ENCODE assay signal across 8 mouse cellular contexts in genomic region chr7:13010005-13010908, GRCm38 (mm10). TPM values are rescaled to one million over a fixed set of nuclear protein-coding genes. Genes with fewer than 3 reads are reported as not detected.
DNase-seq lines count a peak whose midpoint lies in the region; ATAC-seq and TF ChIP-seq lines count a peak whose summit lies in the region.

Gene Zbtb45, minus strand, starts transcription at chr7:13010034.

- peaks cover 30% of the 10 kb centered on the region for H3K36me3 ChIP-seq in heart, embryonic 13.5 days
- H3K36me3 ChIP-seq in E14TG2a.4 (ENCODE audit: insufficient read depth, low read length): peaks cover 15% of the 10 kb centered on the region
- peaks cover 25% of the 10 kb centered on the region for H3K36me3 ChIP-seq in heart, embryonic 16.5 days (ENCODE audit: control insufficient read depth, insufficient read depth)
- peaks cover 26% of the 10 kb centered on the region for H3K36me3 ChIP-seq in limb, embryonic 13.5 days
- H3K36me3 ChIP-seq in stomach, embryonic 15.5 days: peaks cover 23% of the 10 kb centered on the region

- TF ChIP-seq CTCF in E14TG2a.4 (conservative IDR thresholded peaks at IDR 0.05; ENCODE audit: low read length): no peak

- H3K27me3 ChIP-seq in heart, embryonic 13.5 days (replicated peaks): peaks cover 16% of the 10 kb centered on the region
- no peaks in the 10 kb centered on the region for H3K27me3 ChIP-seq in E14TG2a.4 (ENCODE audit: insufficient read depth, low read length)
- no peaks in the 10 kb centered on the region for H3K27me3 ChIP-seq in heart, embryonic 16.5 days (ENCODE audit: control insufficient read depth, insufficient read depth, low read length)
- peaks cover 10% of the 10 kb centered on the region for H3K27me3 ChIP-seq in limb, embryonic 13.5 days
- H3K27me3 ChIP-seq in stomach, embryonic 15.5 days (replicated peaks): no peaks in the 10 kb centered on the region

- H3K4me1 ChIP-seq in heart, embryonic 13.5 days: peaks cover 23% of the 10 kb centered on the region
- peaks cover 70% of the 10 kb centered on the region for H3K4me1 ChIP-seq in E14TG2a.4 (replicated peaks; ENCODE audit: low read depth, low read length)
- H3K4me1 ChIP-seq in brown adipose tissue, adult 24 weeks (ENCODE audit: control insufficient read depth, insufficient read depth, insufficient read length, low read length): peaks cover 6% of the 10 kb centered on the region; the same call in 1 of the 2 replicates
- H3K4me1 ChIP-seq in heart, embryonic 16.5 days (ENCODE audit: control insufficient read depth, insufficient read depth, low read length): peaks cover 19% of the 10 kb centered on the region
- H3K4me1 ChIP-seq in limb, embryonic 13.5 days: peaks cover 35% of the 10 kb centered on the region
- peaks cover 15% of the 10 kb centered on the region for H3K4me1 ChIP-seq in stomach, embryonic 15.5 days

- 14% methylated on average over 26 of the region's 26 CpGs for WGBS in heart, embryonic 13.5 days
- WGBS in heart, embryonic 16.5 days: 15% methylated on average over 26 of the region's 26 CpGs
- WGBS in limb, embryonic 13.5 days: 16% methylated on average over 26 of the region's 26 CpGs
- whole genome bisulfite sequencing in stomach, embryonic 15.5 days: 13% methylated on average over 26 of the region's 26 CpGs

- H3K9me3 ChIP-seq in heart, embryonic 13.5 days: no peaks in the 10 kb centered on the region
- no peaks in the 10 kb centered on the region for H3K9me3 ChIP-seq in E14TG2a.4 (ENCODE audit: low read length)
- H3K9me3 ChIP-seq in heart, embryonic 16.5 days (replicated peaks; ENCODE audit: control insufficient read depth, low read length): no peaks in the 10 kb centered on the region
- no peaks in the 10 kb centered on the region for H3K9me3 ChIP-seq in limb, embryonic 13.5 days
- H3K9me3 ChIP-seq in stomach, embryonic 15.5 days: no peaks in the 10 kb centered on the region

- ATAC-seq in heart, embryonic 13.5 days (ENCODE audit: extremely low read depth, insufficient number of reproducible peaks, low FRiP score, low TSS enrichment): no peak; the same call in 1 of the 2 replicates
- no peak for ATAC-seq in heart, embryonic 16.5 days (replicated peaks; ENCODE audit: extremely low read depth, insufficient read depth, low FRiP score)
- no peak for ATAC-seq in limb, embryonic 13.5 days (ENCODE audit: low FRiP score, low read depth)
- no peak for ATAC-seq in stomach, embryonic 15.5 days (ENCODE audit: insufficient read depth, low FRiP score, low read depth)
- ATAC-seq in megakaryocyte-erythroid progenitor cell, adult 5-6 weeks (replicated peaks; ENCODE audit: low FRiP score, low TSS enrichment, poor library complexity, severe bottlenecking): no peak

- H3K9ac ChIP-seq in heart, embryonic 13.5 days: peak within 1 kb of the TSS; percentile 88
- peak within 1 kb of the TSS; percentile 94 for H3K9ac ChIP-seq in heart, embryonic 16.5 days (ENCODE audit: low read length)
- peak within 1 kb of the TSS; percentile 91 for H3K9ac ChIP-seq in limb, embryonic 13.5 days
- peak within 1 kb of the TSS; percentile 74 for H3K9ac ChIP-seq in stomach, embryonic 15.5 days

- DNase-seq in heart, adult 9 months (ENCODE audit: low spot score in 2 of 2): no peak

- peak within 1 kb of the TSS; percentile 94 for H3K27ac ChIP-seq in heart, embryonic 13.5 days (replicated peaks)
- H3K27ac ChIP-seq in brown adipose tissue, adult 24 weeks (replicated peaks; ENCODE audit: low read depth, low read length): peak within 1 kb of the TSS; percentile 89
- H3K27ac ChIP-seq in heart, embryonic 16.5 days (ENCODE audit: low read length): peak within 1 kb of the TSS; percentile 97
- H3K27ac ChIP-seq in limb, embryonic 13.5 days: peak within 1 kb of the TSS; percentile 97
- H3K27ac ChIP-seq in stomach, embryonic 15.5 days: peak within 1 kb of the TSS; percentile 98

- H3K4me2 ChIP-seq in heart, embryonic 13.5 days: peak within 1 kb of the TSS; percentile 95
- H3K4me2 ChIP-seq in heart, embryonic 16.5 days (ENCODE audit: low read depth, low read length): peak within 1 kb of the TSS; percentile 96
- peak within 1 kb of the TSS; percentile 84 for H3K4me2 ChIP-seq in limb, embryonic 13.5 days (replicated peaks)
- H3K4me2 ChIP-seq in stomach, embryonic 15.5 days: peak within 1 kb of the TSS; percentile 85

- peak within 1 kb of the TSS; percentile 64 for H3K4me3 ChIP-seq in heart, embryonic 13.5 days
- H3K4me3 ChIP-seq in E14TG2a.4 (replicated peaks; ENCODE audit: low read length): peak within 1 kb of the TSS; percentile 85
- H3K4me3 ChIP-seq in brown adipose tissue, adult 24 weeks (ENCODE audit: insufficient read depth, low read depth, low read length): peak within 1 kb of the TSS; percentile 94
- H3K4me3 ChIP-seq in heart, embryonic 16.5 days (ENCODE audit: low read length): peak within 1 kb of the TSS; percentile 88
- H3K4me3 ChIP-seq in limb, embryonic 13.5 days: peak within 1 kb of the TSS; percentile 67
- H3K4me3 ChIP-seq in stomach, embryonic 15.5 days (replicated peaks): peak within 1 kb of the TSS; percentile 73

RNA-seq across cellular contexts. Expression of gene Zbtb45, which starts in this region (rescaled TPM):
- 15.1 and 16.9 TPM in 2 replicates for polyA plus RNA-seq in heart, embryonic 13.5 days (2015; fragmentation: Nextera tagmentation; extraction: Ambion mirVana)
- polyA plus RNA-seq in brown adipose tissue, adult 24 weeks (2012; ENCODE audit: insufficient read depth, insufficient read length, missing spikeins): 2.1 and 4.0 TPM in 2 replicates
- 17.4 and 20.4 TPM in 2 replicates for polyA plus RNA-seq in heart, embryonic 16.5 days (2015; fragmentation: Nextera tagmentation; extraction: Ambion mirVana)
- polyA plus RNA-seq in limb, embryonic 13.5 days (2015; fragmentation: Nextera tagmentation; extraction: Ambion mirVana): 28.0 and 29.6 TPM in 2 replicates
- 20.4 and 21.9 TPM in 2 replicates for polyA plus RNA-seq in stomach, embryonic 15.5 days (2015; fragmentation: Nextera tagmentation; extraction: Ambion mirVana)
- 14.0 and 30.8 TPM in 2 replicates for total RNA-seq in megakaryocyte-erythroid progenitor cell, adult 5-6 weeks (2014; fragmentation: Nextera tagmentation)
- total RNA-seq in megakaryocyte-erythroid progenitor cell, adult 5-6 weeks (2017): 5.1 and 9.2 TPM in 2 replicates
